Mouse (Mus musculus): ENCODE measurements at regions not wholly inside any gene's neighbourhood (a gene's known extent, or its start where the extent isn't known, plus 50 kb on each side); places are given as distances from the start of the nearest gene placed in this dataset.
"Not testable (repeated sequence)": the region's sequence is repeated elsewhere in the genome, so short reads cannot be mapped to it uniquely, and the experiment has no call there.

DNA sequence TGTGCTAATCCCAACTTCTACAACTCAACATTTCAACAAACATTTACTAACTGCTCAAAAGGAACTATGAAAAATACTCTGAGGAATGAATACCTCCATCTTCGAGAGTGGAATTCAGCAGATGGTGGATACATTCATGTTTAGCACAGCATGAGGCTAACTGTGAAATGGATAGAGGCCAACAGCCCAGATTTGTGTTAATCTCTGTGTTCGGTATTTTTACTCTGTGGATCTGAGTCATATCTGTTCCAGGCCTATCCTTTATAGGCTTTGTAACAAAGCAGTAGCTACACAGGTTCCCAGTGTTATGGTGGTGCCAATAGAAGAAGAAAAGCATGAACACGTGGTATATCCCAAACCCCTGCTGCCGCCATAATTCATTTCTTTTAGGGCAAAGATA is 148.4 kb upstream of the Fbxl7 start:
- Histone ChIP-seq H3K4me3 (ENCODE audit: insufficient read depth, low read length) (no peak overlapping the region), H3K27ac (ENCODE audit: insufficient read depth, low read length) (no peak overlapping the region), H3K4me1 (ENCODE audit: control insufficient read depth, insufficient read depth, low read length) (no peaks in the 10 kb centered on the region)
- TF ChIP-seq POLR2A (IDR thresholded peaks at IDR 0.05; ENCODE audit: low read depth, low read length) (no peak), CTCF (IDR thresholded peaks at IDR 0.05; ENCODE audit: borderline replicate concordance, insufficient read depth, low read length) (no peak)

DNA sequence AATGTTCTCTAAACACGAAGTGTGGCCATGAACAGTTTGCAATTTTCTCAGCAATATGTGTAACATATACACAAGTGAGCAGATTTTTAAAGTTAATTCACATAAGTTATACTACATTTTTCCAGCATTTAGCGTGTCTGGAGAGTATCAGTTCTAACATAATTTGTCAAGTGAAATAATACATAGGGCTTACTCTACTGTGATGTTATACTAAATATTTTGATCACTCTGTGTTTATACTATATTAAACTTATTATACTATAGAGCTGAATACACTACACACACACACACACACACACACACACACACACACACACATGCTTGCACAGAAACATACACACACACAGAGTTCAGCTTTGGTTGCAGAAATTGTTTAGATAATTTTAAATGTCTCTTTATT is 155.3 kb upstream of the Fbxl7 start:
- no peak overlapping the region for H3K4me3 ChIP-seq (ENCODE audit: insufficient read depth, low read length)
- H3K27ac ChIP-seq (ENCODE audit: insufficient read depth, low read length): no peak overlapping the region
- TF ChIP-seq CTCF (IDR thresholded peaks at IDR 0.05; ENCODE audit: borderline replicate concordance, insufficient read depth, low read length): no peak

DNA sequence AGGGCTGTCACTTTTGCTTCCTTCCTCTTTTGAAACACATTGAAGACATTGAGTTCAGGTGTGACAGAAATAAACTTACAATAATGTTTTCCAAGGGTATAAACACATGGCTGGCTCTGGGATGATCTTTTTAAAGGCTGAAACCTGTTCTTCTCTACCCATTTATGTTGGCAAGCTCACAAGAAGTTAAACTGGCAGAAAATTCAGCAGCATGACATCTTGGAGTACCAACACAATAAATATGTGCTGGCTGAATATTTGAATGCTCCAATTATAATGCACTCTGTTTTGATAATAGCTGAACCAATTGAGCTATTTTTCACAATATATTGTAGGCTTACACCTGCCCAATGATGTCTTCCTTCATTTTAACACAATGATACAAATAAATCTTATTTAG is 168.1 kb upstream of the Fbxl7 start:
- Histone ChIP-seq H3K4me3 (ENCODE audit: insufficient read depth, low read length) (no peak overlapping the region), H3K27ac (ENCODE audit: insufficient read depth, low read length) (no peak overlapping the region), H3K4me1 (ENCODE audit: control insufficient read depth, insufficient read depth, low read length) (no peaks in the 10 kb centered on the region)
- no peak for TF ChIP-seq CTCF (IDR thresholded peaks at IDR 0.05; ENCODE audit: borderline replicate concordance, insufficient read depth, low read length)
- TF ChIP-seq POLR2A (IDR thresholded peaks at IDR 0.05; ENCODE audit: low read depth, low read length): no peak

More for the DNA sequence above, 155.3 kb upstream of the Fbxl7 start:
- no peaks in the 10 kb centered on the region for H3K4me1 ChIP-seq (ENCODE audit: control insufficient read depth, insufficient read depth, low read length)

DNA sequence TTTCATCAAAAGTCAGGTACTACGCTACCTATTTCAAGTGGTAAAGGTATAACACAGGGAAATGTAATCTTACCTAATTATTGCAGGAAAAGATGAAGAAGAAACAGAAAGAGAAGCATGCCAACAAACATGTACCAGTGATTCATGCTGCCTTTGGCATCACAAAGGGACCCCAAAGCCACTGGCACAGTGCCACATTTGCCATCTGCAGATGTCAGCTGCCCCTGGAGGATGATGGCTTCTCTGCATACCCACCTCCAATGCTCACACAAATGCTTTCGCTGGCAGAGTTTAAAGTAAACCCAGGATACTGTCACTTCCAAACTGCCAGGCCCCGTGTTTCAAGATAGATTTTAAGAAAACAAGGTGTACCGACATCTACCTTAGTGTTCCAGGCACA is 168.6 kb upstream of the Fbxl7 start:
- TF ChIP-seq POLR2A (IDR thresholded peaks at IDR 0.05; ENCODE audit: low read depth, low read length): no peak
- TF ChIP-seq CTCF (IDR thresholded peaks at IDR 0.05; ENCODE audit: borderline replicate concordance, insufficient read depth, low read length): no peak

DNA sequence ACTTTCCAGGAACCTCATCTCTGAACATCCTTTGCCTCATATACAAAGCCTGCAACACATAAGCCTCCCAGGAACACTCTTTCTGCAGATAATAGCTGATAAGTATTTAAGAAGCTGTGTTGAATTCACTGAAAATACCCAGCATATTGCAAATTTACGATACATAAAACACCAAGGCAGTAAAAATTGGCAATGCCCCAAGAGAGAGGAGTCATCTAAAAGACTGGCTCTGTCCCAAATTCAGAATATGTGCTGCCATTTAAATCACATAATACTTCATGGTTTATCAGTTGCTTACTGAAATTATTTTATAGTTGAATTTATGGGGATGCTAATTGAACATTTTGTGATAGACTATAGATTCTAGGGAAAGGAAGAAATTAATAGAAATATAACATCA is 172.3 kb upstream of the Fbxl7 start:
- Histone ChIP-seq H3K4me3 (ENCODE audit: insufficient read depth, low read length) (no peak overlapping the region), H3K27ac (ENCODE audit: insufficient read depth, low read length) (no peak overlapping the region), H3K4me1 (ENCODE audit: control insufficient read depth, insufficient read depth, low read length) (no peaks in the 10 kb centered on the region)
- TF ChIP-seq CTCF (IDR thresholded peaks at IDR 0.05; ENCODE audit: borderline replicate concordance, insufficient read depth, low read length) (no peak), POLR2A (IDR thresholded peaks at IDR 0.05; ENCODE audit: low read depth, low read length) (no peak)

More for the DNA sequence above, 168.6 kb upstream of the Fbxl7 start:
- Histone ChIP-seq H3K4me3 (ENCODE audit: insufficient read depth, low read length) (no peak overlapping the region), H3K27ac (ENCODE audit: insufficient read depth, low read length) (no peak overlapping the region), H3K4me1 (ENCODE audit: control insufficient read depth, insufficient read depth, low read length) (no peaks in the 10 kb centered on the region)

DNA sequence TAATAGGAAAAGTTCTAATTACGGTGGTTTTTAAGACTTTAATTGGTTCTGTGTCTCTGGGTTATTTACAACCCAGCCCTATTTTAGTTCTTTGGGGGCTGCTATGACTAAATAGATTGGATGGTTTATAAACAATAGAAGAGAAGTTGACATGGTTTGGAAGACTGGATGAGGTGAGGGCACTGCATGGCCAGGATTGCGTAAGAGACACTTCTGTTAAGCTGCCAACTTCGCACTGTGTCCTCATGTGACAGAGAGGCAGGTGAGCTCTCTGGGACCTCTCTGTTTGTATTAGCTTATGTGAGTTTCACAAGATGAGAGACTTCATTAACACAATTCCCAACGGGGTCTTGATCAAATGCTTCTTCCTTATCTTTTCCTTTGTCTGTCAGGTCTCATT is 182.5 kb upstream of the Fbxl7 start:
- no peaks in the 10 kb centered on the region for H3K4me1 ChIP-seq (ENCODE audit: control insufficient read depth, insufficient read depth, low read length)
- H3K4me3 ChIP-seq (ENCODE audit: insufficient read depth, low read length): no peak overlapping the region
- no peak overlapping the region for H3K27ac ChIP-seq (ENCODE audit: insufficient read depth, low read length)
- no peak for TF ChIP-seq POLR2A (IDR thresholded peaks at IDR 0.05; ENCODE audit: low read depth, low read length)
- no peak for TF ChIP-seq CTCF (IDR thresholded peaks at IDR 0.05; ENCODE audit: borderline replicate concordance, insufficient read depth, low read length)

DNA sequence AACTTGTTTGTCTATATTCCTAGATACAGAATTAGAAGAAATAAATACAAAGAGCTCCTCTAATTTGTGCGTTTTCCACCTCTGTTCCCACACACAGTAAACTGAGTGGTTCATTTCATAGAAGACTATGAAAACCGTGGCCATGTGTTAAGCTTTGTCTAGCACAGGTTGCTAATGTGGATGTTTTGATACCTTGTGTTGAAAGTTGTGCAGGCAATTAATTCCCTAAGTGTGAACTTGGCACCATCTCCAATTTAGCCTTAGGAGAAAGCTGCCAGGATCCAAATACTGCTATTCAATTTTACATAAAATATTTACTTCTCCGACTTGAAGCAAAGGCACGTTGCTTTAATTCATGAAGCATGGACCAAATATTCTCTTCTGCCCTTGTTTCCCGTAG is 187.4 kb upstream of the Fbxl7 start:
- no peak overlapping the region for H3K27ac ChIP-seq (ENCODE audit: insufficient read depth, low read length)
- no peak for TF ChIP-seq POLR2A (IDR thresholded peaks at IDR 0.05; ENCODE audit: low read depth, low read length)
- TF ChIP-seq CTCF (IDR thresholded peaks at IDR 0.05; ENCODE audit: borderline replicate concordance, insufficient read depth, low read length): no peak
- H3K4me1 ChIP-seq (ENCODE audit: control insufficient read depth, insufficient read depth, low read length): no peaks in the 10 kb centered on the region; the same call in 1 of the 2 replicates
- no peak overlapping the region for H3K4me3 ChIP-seq (ENCODE audit: insufficient read depth, low read length)

DNA sequence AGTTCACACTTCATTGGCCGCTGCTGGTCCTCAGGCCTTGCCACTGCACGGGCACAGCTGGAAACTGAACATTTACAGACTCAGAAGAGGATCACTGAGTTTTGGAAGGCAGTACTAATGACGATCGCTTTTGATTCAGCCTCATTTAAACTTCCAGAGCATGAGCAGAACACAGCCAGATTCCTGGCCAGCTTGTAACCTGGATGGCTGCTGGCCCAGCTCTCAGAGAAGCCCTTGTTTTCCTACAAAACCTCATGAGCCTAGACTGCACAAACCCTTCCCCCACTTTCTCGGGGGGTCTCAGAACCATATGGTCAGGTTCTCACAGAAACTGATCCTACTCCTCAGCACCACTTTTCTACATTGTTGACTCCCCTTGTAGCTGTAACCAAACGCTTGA is 188.2 kb upstream of the Fbxl7 start:
- TF ChIP-seq POLR2A (IDR thresholded peaks at IDR 0.05; ENCODE audit: low read depth, low read length) (no peak), CTCF (IDR thresholded peaks at IDR 0.05; ENCODE audit: borderline replicate concordance, insufficient read depth, low read length) (no peak)

DNA sequence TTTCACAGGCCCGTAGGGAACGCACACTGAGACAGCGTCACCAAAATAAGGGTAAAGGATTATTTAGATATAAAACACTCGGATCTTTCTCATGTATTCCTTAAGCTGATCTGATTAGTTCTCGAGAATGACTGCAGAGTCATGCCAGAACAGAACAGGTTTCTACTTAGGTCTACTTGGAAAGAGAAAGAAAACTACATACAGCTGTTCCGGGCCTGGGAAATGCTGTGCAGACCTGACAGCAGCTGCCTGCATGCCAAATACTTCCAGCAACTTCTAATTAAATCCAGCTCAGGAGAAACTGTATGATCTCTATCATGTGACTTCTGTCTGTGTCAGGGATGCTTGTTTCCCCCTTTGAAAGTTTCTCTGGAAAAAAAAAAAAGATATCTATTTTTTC is 193.8 kb upstream of the Fbxl7 start:
- no peak overlapping the region for H3K4me3 ChIP-seq (ENCODE audit: insufficient read depth, low read length)
- TF ChIP-seq POLR2A (IDR thresholded peaks at IDR 0.05; ENCODE audit: low read depth, low read length) (no peak), CTCF (IDR thresholded peaks at IDR 0.05; ENCODE audit: borderline replicate concordance, insufficient read depth, low read length) (no peak)
- peak overlapping the region; percentile 42; the same call in 1 of the 2 replicates for H3K27ac ChIP-seq (ENCODE audit: insufficient read depth, low read length)
- no peaks in the 10 kb centered on the region for H3K4me1 ChIP-seq (ENCODE audit: control insufficient read depth, insufficient read depth, low read length)

More for the DNA sequence above, 188.2 kb upstream of the Fbxl7 start:
- Histone ChIP-seq H3K4me1 (ENCODE audit: control insufficient read depth, insufficient read depth, low read length) (no peaks in the 10 kb centered on the region; the same call in 1 of the 2 replicates), H3K4me3 (ENCODE audit: insufficient read depth, low read length) (no peak overlapping the region), H3K27ac (ENCODE audit: insufficient read depth, low read length) (no peak overlapping the region)

DNA sequence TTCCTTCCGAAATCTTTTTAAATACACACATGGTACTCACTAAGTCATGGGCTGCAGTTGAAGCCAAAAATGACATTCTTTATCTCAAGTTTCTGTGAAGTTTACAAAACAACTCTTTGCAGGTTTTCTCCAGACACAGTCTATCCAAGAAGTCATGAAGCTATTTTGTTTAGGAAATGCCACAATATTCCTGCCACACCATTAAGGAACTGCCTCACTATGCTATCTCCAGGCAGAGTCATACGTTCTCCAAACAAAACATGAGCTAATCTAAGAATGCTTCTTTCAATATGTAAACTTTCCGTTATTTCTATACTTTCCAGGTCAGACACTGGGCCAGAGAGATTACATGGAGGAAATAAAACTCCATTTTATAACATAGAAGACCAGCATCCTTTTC is 198.7 kb upstream of the Fbxl7 start:
- no peak for TF ChIP-seq CTCF (IDR thresholded peaks at IDR 0.05; ENCODE audit: borderline replicate concordance, insufficient read depth, low read length)
- no peak for TF ChIP-seq POLR2A (IDR thresholded peaks at IDR 0.05; ENCODE audit: low read depth, low read length)
- Histone ChIP-seq H3K4me1 (ENCODE audit: control insufficient read depth, insufficient read depth, low read length) (no peaks in the 10 kb centered on the region), H3K4me3 (ENCODE audit: insufficient read depth, low read length) (no peak overlapping the region), H3K27ac (ENCODE audit: insufficient read depth, low read length) (no peak overlapping the region)

DNA sequence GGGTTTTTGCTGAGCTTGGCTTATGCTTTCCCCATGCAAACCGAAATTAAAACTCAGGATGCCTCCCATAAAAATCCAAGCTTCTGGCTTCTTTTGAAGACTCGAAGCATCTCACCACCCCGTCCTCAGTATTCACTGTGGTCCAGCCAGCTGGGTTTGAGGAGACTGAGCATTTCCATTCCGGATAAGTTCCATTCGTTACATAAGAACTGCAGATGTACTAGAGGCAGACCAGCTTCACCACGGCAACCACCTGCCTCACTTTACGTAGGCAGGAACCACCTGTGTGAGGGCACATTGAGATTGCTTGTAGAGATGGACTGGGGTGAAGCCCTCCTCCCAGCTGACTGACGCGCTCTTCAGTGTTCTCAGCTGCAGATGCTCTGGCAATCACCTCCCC is 199.9 kb upstream of the Fbxl7 start:
- H3K27ac ChIP-seq (ENCODE audit: insufficient read depth, low read length): no peak overlapping the region
- TF ChIP-seq POLR2A (IDR thresholded peaks at IDR 0.05; ENCODE audit: low read depth, low read length): no peak
- no peak for TF ChIP-seq CTCF (IDR thresholded peaks at IDR 0.05; ENCODE audit: borderline replicate concordance, insufficient read depth, low read length)
- no peak overlapping the region for H3K4me3 ChIP-seq (ENCODE audit: insufficient read depth, low read length)
- H3K4me1 ChIP-seq (ENCODE audit: control insufficient read depth, insufficient read depth, low read length): no peaks in the 10 kb centered on the region

DNA sequence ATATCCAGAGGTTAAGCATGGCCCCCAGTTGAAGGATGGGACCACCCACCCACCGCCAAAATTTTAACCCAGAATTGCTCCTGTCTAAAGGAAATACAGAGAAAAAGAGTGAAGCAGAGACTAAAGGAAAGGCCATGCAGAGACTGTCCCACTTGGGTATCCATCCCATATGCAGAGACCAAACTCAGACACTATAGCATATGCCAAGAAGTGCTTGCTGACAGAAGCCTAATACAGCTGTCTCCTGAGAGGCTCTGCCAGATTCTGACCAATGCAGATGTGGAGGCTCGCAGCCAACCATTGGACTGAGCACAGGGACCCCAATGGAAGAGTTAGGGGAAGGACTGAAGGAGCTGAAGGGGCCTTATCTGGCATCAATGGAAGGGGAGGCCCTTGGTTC is 206.2 kb upstream of the Fbxl7 start:
- H3K4me3 ChIP-seq (ENCODE audit: insufficient read depth, low read length); H3K4me1 ChIP-seq (ENCODE audit: control insufficient read depth, insufficient read depth, low read length); H3K27ac ChIP-seq (ENCODE audit: insufficient read depth, low read length): not testable (repeated sequence)

Data from embryonic fibroblast, embryonic 13.5 days (primary cell).